Mouse (Mus musculus): ENCODE measurements around the gene Egfl8.

DNA sequence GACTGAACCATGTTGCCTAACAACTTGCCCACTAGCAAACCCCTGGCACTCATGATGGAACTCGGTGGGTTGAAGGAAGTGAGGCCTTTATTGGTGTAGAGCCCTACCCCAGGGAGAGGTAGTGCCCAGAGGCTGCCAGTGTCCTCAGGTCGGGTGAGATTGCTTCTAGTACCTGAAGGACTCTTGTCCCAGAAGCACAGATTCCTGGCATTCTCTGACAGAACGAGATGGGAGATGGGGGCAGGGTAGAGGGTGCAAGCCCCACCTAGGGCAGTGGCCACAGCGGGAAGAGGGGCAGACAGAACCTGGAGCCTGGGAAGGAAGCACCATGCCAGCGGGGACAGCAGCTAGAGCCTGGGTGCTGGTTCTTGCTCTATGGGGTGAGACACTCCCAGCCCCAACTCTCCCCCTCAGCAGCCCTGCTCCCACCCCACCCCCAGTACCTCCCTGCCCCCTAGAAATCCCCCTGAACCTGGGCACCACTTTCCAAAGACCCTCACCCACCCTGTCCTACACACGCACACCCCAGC lies 18.1 kb downstream of the Egfl8 start, which contains the start of gene Ager:
- TF ChIP-seq CTCF (IDR thresholded peaks at IDR 0.05; ENCODE audit: low read depth) (no peak), EP300 (optimal IDR thresholded peaks at IDR 0.05) (no peak)

All from stomach, postnatal 0 days (tissue).